Mouse (Mus musculus) neural tube, embryonic 14.5 days (tissue): ENCODE measurements at regions not wholly inside any gene's neighbourhood (a gene's known extent, or its start where the extent isn't known, plus 50 kb on each side); places are given as distances from the start of the nearest gene placed in this dataset.

Experiments
- ATAC-seq: fragments of 200-750 bp; cut with Nextera tagmentation; 2 replicates; pipeline ENCODE4 v1.8.0; 2017; ENCODE audit warnings: low read depth, mild to moderate bottlenecking, moderate TSS enrichment, moderate library complexity
- H3K27ac ChIP-seq: fragments of 300-500 bp; sonication (generic); 2 replicates; pipeline ENCODE4 v1.5.1; 2014; ENCODE audit warnings: low read depth, mild to moderate bottlenecking, control low read depth, low read length, moderate library complexity, mixed read lengths
- H3K27me3 ChIP-seq: fragments of 300-500 bp; sonication (generic); 2 replicates; pipeline ENCODE4 v1.6.1; 2014; ENCODE audit warnings: low read length; ENCODE audit not compliant: control insufficient read depth, insufficient read depth
- H3K36me3 ChIP-seq: fragments of 300-500 bp; sonication (generic); 2 replicates; pipeline ENCODE4 v1.6.1; 2014; ENCODE audit warnings: low read length, mixed read lengths; ENCODE audit not compliant: control insufficient read depth, insufficient read depth
- H3K4me1 ChIP-seq: fragments of 300-500 bp; sonication (generic); 2 replicates; pipeline ENCODE4 v1.6.1; 2014; ENCODE audit warnings: low read length; ENCODE audit not compliant: control insufficient read depth, insufficient read depth
- H3K4me2 ChIP-seq: fragments of 300-500 bp; sonication (generic); 2 replicates; pipeline ENCODE4 v1.6.1; 2014; ENCODE audit warnings: mild to moderate bottlenecking, low read depth, low read length, control low read depth
- H3K4me3 ChIP-seq: fragments of 300-500 bp; sonication (generic); 2 replicates; pipeline ENCODE4 v1.5.1; 2014; ENCODE audit warnings: low read depth, low read length, control low read depth, mixed read lengths
- H3K9ac ChIP-seq: fragments of 300-500 bp; sonication (generic); replicated peaks from 2 replicates; pipeline ENCODE4 v1.6.1; 2014; ENCODE audit warnings: low read depth, mild to moderate bottlenecking, control low read depth, low read length, mixed read lengths
- H3K9me3 ChIP-seq: fragments of 300-500 bp; sonication (generic); 2 replicates; pipeline ENCODE4 v1.6.1; 2016; ENCODE audit warnings: low read length; ENCODE audit not compliant: control insufficient read depth
- WGBS: fragments of 180-500 bp; shearing (Covaris S2); extraction: QIAGEN DNeasy Blood & Tissue Kit; methylation state at CpG from one replicate; pipeline ENCODE4 v1.1.7; 2014; 5-methylcytosine and 5-hydroxymethylcytosine counted together

- no peaks in the 10 kb centered on the region for H3K36me3 ChIP-seq
- 90% methylated on average over 7 of the region's 7 CpGs for WGBS
- H3K9ac ChIP-seq = no peak overlapping the region
- H3K27ac ChIP-seq = no peak overlapping the region
- H3K4me3 ChIP-seq = no peak overlapping the region
- H3K9me3 ChIP-seq = no peaks in the 10 kb centered on the region
- H3K4me2 ChIP-seq = no peak overlapping the region
- no peaks in the 10 kb centered on the region for H3K27me3 ChIP-seq
- no peak for ATAC-seq
- H3K4me1 ChIP-seq = no peaks in the 10 kb centered on the region
These were observed 81.0 kb downstream of the Maf start for GRCm38 (mm10) chr8:115626396-115627136.

- no peak overlapping the region for H3K4me2 ChIP-seq
- no peaks in the 10 kb centered on the region for H3K9me3 ChIP-seq
- H3K27me3 ChIP-seq = no peaks in the 10 kb centered on the region
- no peaks in the 10 kb centered on the region for H3K4me1 ChIP-seq
- H3K36me3 ChIP-seq = no peaks in the 10 kb centered on the region
- 83% methylated on average over 1 of the region's 1 CpGs for WGBS
- H3K4me3 ChIP-seq = no peak overlapping the region
- H3K27ac ChIP-seq = no peak overlapping the region
- no peak for ATAC-seq
- H3K9ac ChIP-seq = no peak overlapping the region
These were observed 82.5 kb downstream of the Maf start for GRCm38 (mm10) chr8:115625072-115625471.

GRCm38 (mm10) chr8:115618049-115618760 is 89.4 kb downstream of the Maf start:
- Histone ChIP-seq H3K4me1 (no peaks in the 10 kb centered on the region), H3K9ac (no peak overlapping the region), H3K27ac (no peak overlapping the region), H3K4me2 (no peak overlapping the region), H3K4me3 (no peak overlapping the region), H3K27me3 (no peaks in the 10 kb centered on the region), H3K36me3 (no peaks in the 10 kb centered on the region), H3K9me3 (no peaks in the 10 kb centered on the region)
- 82% methylated on average over 13 of the region's 13 CpGs for WGBS
- no peak for ATAC-seq

- WGBS = 89% methylated on average over 9 of the region's 9 CpGs
- H3K4me2 ChIP-seq = no peak overlapping the region
- H3K9ac ChIP-seq = no peak overlapping the region
- no peak overlapping the region for H3K27ac ChIP-seq
- H3K4me1 ChIP-seq = no peaks in the 10 kb centered on the region
- H3K4me3 ChIP-seq = no peak overlapping the region
- H3K36me3 ChIP-seq = no peaks in the 10 kb centered on the region
- no peak for ATAC-seq
- H3K27me3 ChIP-seq = no peaks in the 10 kb centered on the region
- no peaks in the 10 kb centered on the region for H3K9me3 ChIP-seq
These were observed 90.6 kb downstream of the Maf start for GRCm38 (mm10) chr8:115616871-115617605.

- H3K27me3 ChIP-seq = no peaks in the 10 kb centered on the region
- H3K4me3 ChIP-seq = no peak overlapping the region
- H3K36me3 ChIP-seq = no peaks in the 10 kb centered on the region
- H3K9ac ChIP-seq = no peak overlapping the region
- ATAC-seq = no peak
- H3K9me3 ChIP-seq = no peaks in the 10 kb centered on the region
- H3K27ac ChIP-seq = no peak overlapping the region
- H3K4me2 ChIP-seq = no peak overlapping the region
- 76% methylated on average over 5 of the region's 5 CpGs for WGBS
- no peaks in the 10 kb centered on the region for H3K4me1 ChIP-seq
These were observed 93.5 kb downstream of the Maf start for GRCm38 (mm10) chr8:115613946-115614584.

GRCm38 (mm10) chr8:115612119-115612518 is 95.5 kb downstream of the Maf start:
- H3K4me1 ChIP-seq = no peaks in the 10 kb centered on the region
- no peak for ATAC-seq
- WGBS = 89% methylated on average over 3 of the region's 3 CpGs
- H3K27ac ChIP-seq = no peak overlapping the region
- H3K36me3 ChIP-seq = no peaks in the 10 kb centered on the region
- no peak overlapping the region for H3K4me2 ChIP-seq
- no peak overlapping the region for H3K9ac ChIP-seq
- H3K27me3 ChIP-seq = no peaks in the 10 kb centered on the region
- H3K4me3 ChIP-seq = no peak overlapping the region
- H3K9me3 ChIP-seq = no peaks in the 10 kb centered on the region

GRCm38 (mm10) chr8:115599771-115600170 is 107.8 kb downstream of the Maf start:
- Histone ChIP-seq H3K36me3 (no peaks in the 10 kb centered on the region), H3K27ac (no peak overlapping the region), H3K4me1 (0 out of 2 replicates have a peak, but pooled peaks cover 2% of the 10 kb centered on the region), H3K4me2 (no peak overlapping the region), H3K27me3 (no peaks in the 10 kb centered on the region), H3K4me3 (no peak overlapping the region), H3K9ac (no peak overlapping the region), H3K9me3 (no peaks in the 10 kb centered on the region)
- WGBS = 91% methylated on average over 6 of the region's 6 CpGs
- ATAC-seq = no peak

GRCm38 (mm10) chr8:115597226-115597953 is 110.2 kb downstream of the Maf start:
- no peaks in the 10 kb centered on the region for H3K9me3 ChIP-seq
- no peak overlapping the region for H3K27ac ChIP-seq
- H3K4me3 ChIP-seq = no peak overlapping the region
- H3K27me3 ChIP-seq = no peaks in the 10 kb centered on the region
- no peaks in the 10 kb centered on the region for H3K36me3 ChIP-seq
- H3K9ac ChIP-seq = no peak overlapping the region
- H3K4me2 ChIP-seq = no peak overlapping the region
- H3K4me1 ChIP-seq = 0 out of 2 replicates have a peak, but pooled peaks cover 2% of the 10 kb centered on the region
- no peak for ATAC-seq
- 47% methylated on average over 10 of the region's 10 CpGs for WGBS
